Mouse (Mus musculus): ENCODE results near the gene Zfp575. TPM values are rescaled to one million over a fixed set of nuclear protein-coding genes. Genes with fewer than 3 reads are reported as not detected.
A peak's percentile ranks its signal among the peaks of the same experiment; 100 is the strongest.

Zfp575 gene
- polyA plus RNA-seq, 1 experiment from 2014 or later: 1.7 TPM

DNA sequence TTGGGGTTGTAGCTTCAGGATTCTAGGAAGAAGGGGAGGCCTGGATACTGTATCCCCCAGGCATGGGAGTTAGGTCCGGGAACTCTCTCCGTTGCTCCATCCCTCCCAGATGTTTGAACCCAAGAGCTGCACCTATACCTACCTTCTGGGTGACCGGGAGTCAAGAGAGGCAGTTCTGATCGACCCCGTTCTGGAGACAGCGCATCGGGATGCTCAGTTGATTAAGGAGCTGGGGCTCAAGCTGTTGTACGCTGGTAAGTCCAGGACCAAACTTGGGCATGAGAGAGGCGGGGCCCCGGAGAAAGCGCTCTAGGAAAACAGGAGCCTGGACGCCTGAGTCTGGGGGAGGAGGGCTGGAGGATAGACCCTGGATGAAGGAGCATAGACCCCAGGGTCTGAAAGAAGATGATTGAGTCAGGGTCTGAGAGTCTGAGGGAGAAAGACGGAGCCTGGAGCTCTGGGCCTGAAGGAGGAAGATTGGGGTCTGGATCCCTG is 6.9 kb upstream of the Zfp575 start:
- WGBS: 1% methylated on average over 13 of the region's 13 CpGs
- no peaks in the 10 kb centered on the region; the same call in 1 of the 2 replicates for H3K4me1 ChIP-seq (ENCODE audit: control insufficient read depth, insufficient read depth, low read length)
- no peaks in the 10 kb centered on the region for H3K9me3 ChIP-seq (ENCODE audit: control insufficient read depth, low read length)
- DNase-seq (ENCODE audit: low spot score) (no peak), ATAC-seq (ENCODE audit: insufficient read depth, low FRiP score, low TSS enrichment) (no peak)
- peak overlapping the region; percentile 52 for H3K4me3 ChIP-seq (ENCODE audit: low read depth, low read length)
- H3K27me3 ChIP-seq (ENCODE audit: control insufficient read depth, insufficient read depth, low read length): peaks cover 7% of the 10 kb centered on the region
- no peaks in the 10 kb centered on the region for H3K36me3 ChIP-seq (ENCODE audit: control insufficient read depth, insufficient read depth, low read length)
- peak overlapping the region; percentile 66 for H3K4me2 ChIP-seq (ENCODE audit: low read depth)
- H3K9ac ChIP-seq (ENCODE audit: low read length): peak overlapping the region; percentile 60; the same call in 1 of the 2 replicates
- H3K27ac ChIP-seq (ENCODE audit: low read depth, low read length): no peak overlapping the region

DNA sequence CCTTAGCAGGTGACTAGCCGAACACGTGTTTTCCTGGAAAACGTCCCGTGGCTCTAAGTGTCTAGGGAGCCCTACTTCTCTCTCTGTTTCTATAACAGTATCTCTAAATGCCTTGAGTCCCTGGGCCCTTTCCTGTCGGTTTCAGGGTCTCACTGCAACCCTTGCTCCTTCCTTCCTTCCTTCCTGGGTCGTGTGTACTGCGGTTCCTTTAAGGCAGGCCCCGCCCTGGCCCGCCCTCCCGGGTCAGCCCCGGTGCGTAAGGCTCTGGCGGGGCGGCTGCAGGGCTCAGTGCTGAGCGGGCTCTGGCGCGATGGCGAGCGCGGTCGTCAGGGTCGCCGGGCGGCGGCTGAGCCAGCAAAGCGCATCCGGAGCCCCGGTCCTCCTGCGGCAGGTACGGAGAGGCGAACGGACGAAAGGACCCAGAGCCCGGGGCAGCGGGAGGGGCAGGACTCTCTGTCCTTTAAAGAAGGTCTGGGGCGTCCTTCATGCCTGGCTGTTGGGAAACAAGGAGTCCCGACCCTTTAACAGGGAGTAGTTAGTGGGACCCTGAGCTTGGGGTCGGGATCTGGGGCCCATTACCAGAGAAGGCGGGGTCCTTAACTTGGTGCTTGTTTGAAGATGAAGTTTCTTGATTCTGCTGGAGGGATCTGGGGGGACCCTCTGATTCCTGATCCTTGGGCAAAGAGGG is 6.3 kb upstream of the Zfp575 start:
- 3% methylated on average over 39 of the region's 39 CpGs for WGBS

DNA sequence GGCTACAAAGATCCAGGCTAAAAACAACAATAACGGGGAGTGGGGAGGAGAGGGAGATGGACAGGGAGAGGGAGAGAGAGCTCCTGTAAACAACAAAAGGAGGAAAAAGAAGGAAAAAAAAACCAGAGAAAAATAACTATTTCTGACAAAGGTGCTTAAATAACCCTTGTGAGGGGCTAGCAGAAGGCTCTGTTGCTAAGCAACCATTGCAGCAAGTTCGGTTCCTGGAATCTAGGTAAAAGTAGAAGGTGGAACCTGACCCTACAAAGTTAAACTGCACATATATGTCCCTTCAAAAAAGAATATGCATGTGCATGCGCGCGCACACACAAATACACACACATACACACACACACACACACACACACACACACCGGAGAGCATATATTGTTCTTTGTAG is 5.3 kb upstream of the Zfp575 start:
- H3K4me3 ChIP-seq (ENCODE audit: low read depth, low read length): no peak overlapping the region
- H3K9me3 ChIP-seq (ENCODE audit: control insufficient read depth, low read length): no peaks in the 10 kb centered on the region
- H3K4me2 ChIP-seq (ENCODE audit: low read depth): no peak overlapping the region
- H3K9ac ChIP-seq (ENCODE audit: low read length): no peak overlapping the region
- no peaks in the 10 kb centered on the region; the same call in 1 of the 2 replicates for H3K4me1 ChIP-seq (ENCODE audit: control insufficient read depth, insufficient read depth, low read length)
- H3K36me3 ChIP-seq (ENCODE audit: control insufficient read depth, insufficient read depth, low read length): no peaks in the 10 kb centered on the region
- ATAC-seq (ENCODE audit: insufficient read depth, low FRiP score, low TSS enrichment): no peak
- H3K27ac ChIP-seq (ENCODE audit: low read depth, low read length): no peak overlapping the region
- WGBS: 81% methylated on average over 6 of the region's 6 CpGs
- peaks cover 7% of the 10 kb centered on the region for H3K27me3 ChIP-seq (ENCODE audit: control insufficient read depth, insufficient read depth, low read length)
- DNase-seq (ENCODE audit: low spot score): no peak

More for the DNA sequence above, 6.3 kb upstream of the Zfp575 start:
- H3K4me3 ChIP-seq (ENCODE audit: low read depth, low read length): peak overlapping the region; percentile 52
- no peaks in the 10 kb centered on the region; the same call in 1 of the 2 replicates for H3K4me1 ChIP-seq (ENCODE audit: control insufficient read depth, insufficient read depth, low read length)
- peak overlapping the region; percentile 66 for H3K4me2 ChIP-seq (ENCODE audit: low read depth)
- peak overlapping the region; percentile 60 for H3K9ac ChIP-seq (ENCODE audit: low read length)
- no peak overlapping the region for H3K27ac ChIP-seq (ENCODE audit: low read depth, low read length)
- H3K9me3 ChIP-seq (ENCODE audit: control insufficient read depth, low read length): no peaks in the 10 kb centered on the region
- DNase-seq (ENCODE audit: low spot score) (peak; percentile 82), ATAC-seq (ENCODE audit: insufficient read depth, low FRiP score, low TSS enrichment) (peak; percentile 94)
- H3K27me3 ChIP-seq (ENCODE audit: control insufficient read depth, insufficient read depth, low read length): peaks cover 7% of the 10 kb centered on the region
- no peaks in the 10 kb centered on the region for H3K36me3 ChIP-seq (ENCODE audit: control insufficient read depth, insufficient read depth, low read length)

DNA sequence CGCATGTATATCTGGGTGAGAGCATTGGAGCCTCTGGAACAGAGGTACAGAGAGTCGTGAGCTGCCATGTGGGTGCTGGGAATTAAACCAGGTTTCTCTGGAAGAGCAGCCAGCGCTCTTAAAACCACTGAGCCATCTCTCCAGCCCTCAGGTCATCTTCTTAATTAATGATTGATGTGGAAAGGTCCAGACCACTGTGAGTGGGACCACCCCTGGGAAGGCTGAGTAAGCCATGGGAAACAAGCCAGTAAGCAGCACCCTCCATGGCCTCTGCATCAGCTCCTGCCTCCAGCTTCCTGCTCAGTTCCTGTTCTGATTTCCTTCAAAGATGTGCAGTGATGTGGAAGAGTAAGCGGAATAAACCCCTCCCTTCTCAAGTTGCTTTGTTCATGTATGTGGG is 4.7 kb upstream of the Zfp575 start:
- Histone ChIP-seq H3K27ac (ENCODE audit: low read depth, low read length) (no peak overlapping the region), H3K27me3 (ENCODE audit: control insufficient read depth, insufficient read depth, low read length) (peaks cover 13% of the 10 kb centered on the region), H3K9me3 (ENCODE audit: control insufficient read depth, low read length) (no peaks in the 10 kb centered on the region), H3K4me3 (ENCODE audit: low read depth, low read length) (no peak overlapping the region), H3K4me1 (ENCODE audit: control insufficient read depth, insufficient read depth, low read length) (no peaks in the 10 kb centered on the region; the same call in 1 of the 2 replicates), H3K9ac (ENCODE audit: low read length) (no peak overlapping the region), H3K36me3 (ENCODE audit: control insufficient read depth, insufficient read depth, low read length) (no peaks in the 10 kb centered on the region; the same call in 1 of the 2 replicates), H3K4me2 (ENCODE audit: low read depth) (no peak overlapping the region)
- DNase-seq (ENCODE audit: low spot score) (no peak), ATAC-seq (ENCODE audit: insufficient read depth, low FRiP score, low TSS enrichment) (no peak)
- WGBS: 66% methylated on average over 4 of the region's 4 CpGs

DNA sequence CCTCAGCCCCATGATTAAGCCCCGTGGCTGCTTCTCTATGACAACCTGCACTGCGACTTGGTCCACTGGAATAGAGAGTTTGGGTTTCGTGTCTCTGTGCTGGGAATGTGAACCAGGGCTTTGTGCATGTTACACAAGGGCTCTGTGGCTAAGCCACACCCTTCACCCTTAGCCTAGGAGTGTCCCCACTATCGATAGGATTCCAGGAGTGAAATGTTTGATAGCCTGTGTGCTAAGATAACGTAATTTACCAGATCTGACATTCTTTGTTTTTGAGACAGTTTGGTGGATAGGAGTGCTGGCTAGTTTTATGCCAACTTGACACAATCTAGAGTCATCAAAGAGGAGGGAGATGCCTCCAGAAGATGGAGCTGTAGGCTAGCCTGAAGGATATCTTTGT is 4.3 kb upstream of the Zfp575 start:
- H3K9ac ChIP-seq (ENCODE audit: low read length): no peak overlapping the region
- H3K4me2 ChIP-seq (ENCODE audit: low read depth): no peak overlapping the region
- 72% methylated on average over 5 of the region's 5 CpGs for WGBS
- H3K27me3 ChIP-seq (ENCODE audit: control insufficient read depth, insufficient read depth, low read length): peaks cover 14% of the 10 kb centered on the region
- no peak overlapping the region for H3K27ac ChIP-seq (ENCODE audit: low read depth, low read length)
- no peak for DNase-seq (ENCODE audit: low spot score)
- H3K4me3 ChIP-seq (ENCODE audit: low read depth, low read length): no peak overlapping the region
- H3K4me1 ChIP-seq (ENCODE audit: control insufficient read depth, insufficient read depth, low read length): no peaks in the 10 kb centered on the region; the same call in 1 of the 2 replicates
- no peak for ATAC-seq (ENCODE audit: insufficient read depth, low FRiP score, low TSS enrichment)
- no peaks in the 10 kb centered on the region; the same call in 1 of the 2 replicates for H3K36me3 ChIP-seq (ENCODE audit: control insufficient read depth, insufficient read depth, low read length)
- no peaks in the 10 kb centered on the region for H3K9me3 ChIP-seq (ENCODE audit: control insufficient read depth, low read length)

DNA sequence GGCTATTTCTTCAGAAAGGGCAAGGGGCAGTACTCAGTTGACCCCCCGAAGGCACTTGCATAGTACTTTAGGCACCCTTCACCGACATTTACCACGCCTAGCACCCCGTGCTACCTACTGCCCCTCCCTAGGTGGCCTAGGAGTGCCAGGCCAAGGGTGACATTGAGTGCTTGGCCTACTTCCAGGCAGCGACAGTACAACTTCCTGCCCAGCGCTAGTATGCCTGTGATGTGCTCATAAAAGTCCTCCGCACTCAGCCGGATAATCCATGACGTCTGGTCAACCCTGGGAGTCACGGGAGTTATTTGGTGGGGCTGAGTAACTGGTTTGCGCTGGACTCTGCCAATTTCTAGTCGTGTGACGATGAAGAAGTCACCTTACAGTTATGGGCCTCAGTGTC is 895 bp upstream of the Zfp575 start:
- 87% methylated on average over 13 of the region's 13 CpGs for WGBS
- Histone ChIP-seq H3K4me2 (ENCODE audit: low read depth) (no peak overlapping the region), H3K4me3 (ENCODE audit: low read depth, low read length) (no peak overlapping the region), H3K36me3 (ENCODE audit: control insufficient read depth, insufficient read depth, low read length) (no peaks in the 10 kb centered on the region; the same call in 1 of the 2 replicates), H3K9ac (ENCODE audit: low read length) (no peak overlapping the region), H3K27ac (ENCODE audit: low read depth, low read length) (no peak overlapping the region), H3K9me3 (ENCODE audit: control insufficient read depth, low read length) (no peaks in the 10 kb centered on the region), H3K27me3 (ENCODE audit: control insufficient read depth, insufficient read depth, low read length) (peaks cover 29% of the 10 kb centered on the region), H3K4me1 (ENCODE audit: control insufficient read depth, insufficient read depth, low read length) (no peaks in the 10 kb centered on the region)
- no peak for DNase-seq (ENCODE audit: low spot score)
- no peak for ATAC-seq (ENCODE audit: insufficient read depth, low FRiP score, low TSS enrichment)

DNA sequence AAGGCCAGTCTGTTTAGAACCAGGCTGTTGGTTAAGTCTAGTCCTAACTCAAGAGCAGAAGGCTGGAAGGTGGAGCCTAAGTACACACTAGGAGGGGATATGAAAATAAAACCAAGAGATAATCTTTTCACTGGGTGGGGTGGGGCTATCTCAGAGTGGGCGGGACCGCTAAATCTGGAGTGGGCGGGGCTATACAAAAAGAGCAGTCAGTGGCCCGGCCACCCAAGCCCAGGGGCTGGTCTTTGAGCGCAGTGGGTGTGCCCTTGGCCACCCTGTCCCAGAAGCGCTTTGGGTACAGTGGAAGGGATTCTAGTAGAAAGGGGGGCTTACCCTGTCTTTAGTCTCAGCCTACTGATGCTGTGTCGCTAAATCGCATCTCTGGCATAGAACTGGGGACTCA is 613 bp downstream of the Zfp575 start:
- peak overlapping the region; percentile 41 for H3K4me3 ChIP-seq (ENCODE audit: low read depth, low read length)
- H3K27ac ChIP-seq (ENCODE audit: low read depth, low read length): no peak overlapping the region
- H3K4me2 ChIP-seq (ENCODE audit: low read depth): peak overlapping the region; percentile 71
- H3K9me3 ChIP-seq (ENCODE audit: control insufficient read depth, low read length): no peaks in the 10 kb centered on the region
- ATAC-seq (ENCODE audit: insufficient read depth, low FRiP score, low TSS enrichment) (peak; percentile 48; the same call in 1 of the 2 replicates), DNase-seq (ENCODE audit: low spot score) (no peak)
- no peaks in the 10 kb centered on the region; the same call in 1 of the 2 replicates for H3K36me3 ChIP-seq (ENCODE audit: control insufficient read depth, insufficient read depth, low read length)
- H3K27me3 ChIP-seq (ENCODE audit: control insufficient read depth, insufficient read depth, low read length): peaks cover 29% of the 10 kb centered on the region
- no peaks in the 10 kb centered on the region for H3K4me1 ChIP-seq (ENCODE audit: control insufficient read depth, insufficient read depth, low read length)
- no peak overlapping the region; the same call in 1 of the 2 replicates for H3K9ac ChIP-seq (ENCODE audit: low read length)
- 12% methylated on average over 8 of the region's 8 CpGs for WGBS

DNA sequence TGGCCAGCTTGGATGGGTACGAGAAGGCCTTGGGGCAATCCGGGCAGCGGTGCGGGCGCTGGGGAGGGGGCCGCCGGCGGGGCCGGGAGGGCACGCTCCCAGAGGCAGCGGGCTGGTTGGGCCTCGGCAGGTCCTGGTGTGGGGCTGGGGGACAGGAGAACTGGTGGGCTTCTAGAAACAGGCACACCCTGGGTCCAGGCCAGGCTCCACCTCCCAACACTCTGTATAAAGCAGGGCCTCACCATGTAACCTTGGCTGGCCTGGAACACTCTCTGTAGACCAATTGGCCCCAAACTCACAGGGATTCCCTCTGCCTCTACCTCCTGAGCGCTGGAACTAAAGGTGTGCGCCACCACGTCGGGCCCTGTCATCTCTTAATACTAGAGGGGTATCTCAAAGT is 1.4 kb downstream of the Zfp575 start:
- Histone ChIP-seq H3K4me1 (ENCODE audit: control insufficient read depth, insufficient read depth, low read length) (no peaks in the 10 kb centered on the region), H3K4me2 (ENCODE audit: low read depth) (no peak overlapping the region), H3K36me3 (ENCODE audit: control insufficient read depth, insufficient read depth, low read length) (no peaks in the 10 kb centered on the region; the same call in 1 of the 2 replicates), H3K27ac (ENCODE audit: low read depth, low read length) (no peak overlapping the region), H3K9ac (ENCODE audit: low read length) (no peak overlapping the region), H3K27me3 (ENCODE audit: control insufficient read depth, insufficient read depth, low read length) (peaks cover 29% of the 10 kb centered on the region), H3K4me3 (ENCODE audit: low read depth, low read length) (no peak overlapping the region), H3K9me3 (ENCODE audit: control insufficient read depth, low read length) (no peaks in the 10 kb centered on the region)
- WGBS: 38% methylated on average over 10 of the region's 16 CpGs
- no peak for ATAC-seq (ENCODE audit: insufficient read depth, low FRiP score, low TSS enrichment)
- DNase-seq (ENCODE audit: low spot score): no peak

DNA sequence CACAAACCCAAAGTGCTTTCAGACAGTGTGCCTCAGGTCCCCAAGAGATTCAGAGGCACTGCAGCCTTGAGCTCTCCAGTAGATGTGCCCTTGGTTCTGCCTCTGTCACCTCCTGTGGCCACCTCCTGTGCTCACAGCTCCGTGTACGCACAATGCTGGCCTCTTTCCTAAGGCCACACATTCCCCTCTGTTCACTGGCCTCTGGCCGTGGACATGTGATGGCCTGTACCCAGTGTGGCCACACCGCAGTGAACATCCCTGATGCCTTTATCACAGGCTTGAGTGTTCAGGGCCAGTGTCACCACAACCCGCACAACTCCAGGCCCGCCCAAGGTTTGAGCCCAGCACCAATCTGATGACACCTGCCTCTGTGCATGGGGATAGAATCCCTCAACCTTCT is 2.6 kb downstream of the Zfp575 start:
- ATAC-seq (ENCODE audit: insufficient read depth, low FRiP score, low TSS enrichment) (no peak), DNase-seq (ENCODE audit: low spot score) (no peak)
- Histone ChIP-seq H3K27me3 (ENCODE audit: control insufficient read depth, insufficient read depth, low read length) (peaks cover 29% of the 10 kb centered on the region), H3K9me3 (ENCODE audit: control insufficient read depth, low read length) (no peaks in the 10 kb centered on the region), H3K4me1 (ENCODE audit: control insufficient read depth, insufficient read depth, low read length) (no peaks in the 10 kb centered on the region), H3K4me2 (ENCODE audit: low read depth) (no peak overlapping the region), H3K4me3 (ENCODE audit: low read depth, low read length) (no peak overlapping the region), H3K9ac (ENCODE audit: low read length) (no peak overlapping the region), H3K27ac (ENCODE audit: low read depth, low read length) (no peak overlapping the region), H3K36me3 (ENCODE audit: control insufficient read depth, insufficient read depth, low read length) (no peaks in the 10 kb centered on the region; the same call in 1 of the 2 replicates)
- WGBS: 84% methylated on average over 6 of the region's 6 CpGs

Measured in neural tube, embryonic 11.5 days (tissue).